Mouse (Mus musculus) CH12.LX (cell line): ENCODE measurements at regions not wholly inside any gene's neighbourhood (a gene's known extent, or its start where the extent isn't known, plus 50 kb on each side); places are given as distances from the start of the nearest gene placed in this dataset.
A peak's percentile ranks its signal among the peaks of the same experiment; 100 is the strongest.

ENCODE experiments used
- DNase-seq: peaks from one replicate; pipeline ENCODE4 v3.0.0-alpha.2; 2013; ENCODE audit errors: extremely low read depth
- H3K27ac ChIP-seq: 2 replicates; pipeline ENCODE4 v1.5.1; 2012; ENCODE audit warnings: low read depth, mild to moderate bottlenecking, control low read depth, moderate library complexity; ENCODE audit not compliant: insufficient read depth
- H3K27me3 ChIP-seq: replicated peaks from 2 replicates; pipeline ENCODE3; 2012; ENCODE audit warnings: inconsistent platforms
- H3K36me3 ChIP-seq, 2 experiments: replicated peaks in 1 of 2; 2 replicates each; pipeline versions ENCODE3 to v1.6.1; 2012; ENCODE audit warnings: inconsistent platforms in 1 of 2, low read length in 1 of 2, mild to moderate bottlenecking in 1 of 2, mixed read lengths in 1 of 2, moderate library complexity in 1 of 2; ENCODE audit not compliant: control insufficient read depth in 1 of 2, insufficient read depth in 1 of 2
- H3K4me1 ChIP-seq, 2 experiments: 2 replicates each; pipeline ENCODE4 v1.6.1; 2012; ENCODE audit warnings: inconsistent platforms in 1 of 2, moderate library complexity in 1 of 2; ENCODE audit not compliant: insufficient read depth in 2 of 2, control insufficient read depth in 1 of 2
- H3K4me2 ChIP-seq: 2 replicates; pipeline ENCODE4 v1.6.1; 2012; ENCODE audit warnings: low read depth, mild to moderate bottlenecking, control low read depth; ENCODE audit not compliant: poor library complexity, insufficient read depth, severe bottlenecking
- H3K4me3 ChIP-seq, 3 experiments: fragments of 150-350 bp in 1 of 3; sonication (generic) in 1 of 3; replicated peaks in 1 of 3; 2 replicates each; pipeline versions ENCODE3 to v1.5.1; 2011 to 2012; ENCODE audit warnings: low read depth in 2 of 3, low read length in 2 of 3, mild to moderate bottlenecking in 2 of 3, moderate library complexity in 2 of 3, control low read depth in 1 of 3, improper control_type of control experiment in 1 of 3, inconsistent platforms in 1 of 3, mixed read lengths in 1 of 3; ENCODE audit not compliant: poor library complexity in 1 of 3
- H3K79me2 ChIP-seq: replicated peaks from 2 replicates; pipeline ENCODE4 v1.6.1; 2012; ENCODE audit warnings: mild to moderate bottlenecking, moderate library complexity; ENCODE audit not compliant: control insufficient read depth, poor library complexity, insufficient read depth, severe bottlenecking; ENCODE audit errors: extremely low read depth
- H3K9ac ChIP-seq: 2 replicates; pipeline ENCODE4 v1.6.1; 2012; ENCODE audit warnings: low read depth, mild to moderate bottlenecking, control low read depth, moderate library complexity; ENCODE audit not compliant: insufficient read depth
- H3K9me3 ChIP-seq: replicated peaks from 2 replicates; pipeline ENCODE3; 2012; ENCODE audit warnings: low read length, inconsistent platforms, mixed read lengths
- BHLHE40 ChIP-seq: IDR thresholded peaks from 2 replicates; pipeline ENCODE4 v1.6.1; 2011; ENCODE audit warnings: mild to moderate bottlenecking, low read depth, low read length, improper control_type of control experiment
- CHD1 ChIP-seq: IDR thresholded peaks from 2 replicates; pipeline ENCODE4 v1.6.1; 2012; ENCODE audit warnings: low read depth, low read length, improper control_type of control experiment, inconsistent platforms
- CHD2 ChIP-seq: IDR thresholded peaks from 2 replicates; pipeline ENCODE4 v1.6.1; 2011; ENCODE audit warnings: low read length, improper control_type of control experiment
- CTCF ChIP-seq, 2 experiments: IDR thresholded peaks in 1 of 2; conservative IDR thresholded peaks in 1 of 2; 2 replicates each; pipeline ENCODE4 v1.5.1; 2011 to 2012; ENCODE audit warnings: low read depth in 2 of 2, low read length in 2 of 2, improper control_type of control experiment in 1 of 2, inconsistent platforms in 1 of 2, mild to moderate bottlenecking in 1 of 2, moderate library complexity in 1 of 2
- E2F4 ChIP-seq: IDR thresholded peaks from 2 replicates; pipeline ENCODE4 v1.6.1; 2011; ENCODE audit warnings: low read depth, low read length, improper control_type of control experiment; ENCODE audit not compliant: insufficient replicate concordance
- ELF1 ChIP-seq: IDR thresholded peaks from 2 replicates; pipeline ENCODE4 v1.6.1; 2014; ENCODE audit warnings: low read depth, mild to moderate bottlenecking, inconsistent platforms, low read length, improper control_type of control experiment
- EP300 ChIP-seq: IDR thresholded peaks from 2 replicates; pipeline ENCODE4 v1.6.1; 2011; ENCODE audit warnings: low read length, improper control_type of control experiment
- HCFC1 ChIP-seq: IDR thresholded peaks from 2 replicates; pipeline ENCODE4 v1.6.1; 2012; ENCODE audit warnings: low read depth, mild to moderate bottlenecking, inconsistent platforms, low read length, improper control_type of control experiment
- IRF4 ChIP-seq: IDR thresholded peaks from 2 replicates; pipeline ENCODE4 v1.6.1; 2014; ENCODE audit warnings: low read depth, mild to moderate bottlenecking, inconsistent platforms, low read length, improper control_type of control experiment
- JUN ChIP-seq: IDR thresholded peaks from 2 replicates; pipeline ENCODE4 v1.6.1; 2011; ENCODE audit warnings: low read depth, mild to moderate bottlenecking, low read length, improper control_type of control experiment, moderate library complexity; ENCODE audit not compliant: insufficient read depth
- KAT2A ChIP-seq: IDR thresholded peaks from 2 replicates; pipeline ENCODE4 v1.6.1; 2012; ENCODE audit warnings: low read length, improper control_type of control experiment, inconsistent platforms; ENCODE audit not compliant: insufficient replicate concordance
- MAZ ChIP-seq: IDR thresholded peaks from 2 replicates; pipeline ENCODE4 v1.6.1; 2012; ENCODE audit warnings: low read depth, mild to moderate bottlenecking, inconsistent platforms, low read length, improper control_type of control experiment, moderate library complexity
- MEF2A ChIP-seq: IDR thresholded peaks from 2 replicates; pipeline ENCODE4 v1.6.1; 2014; ENCODE audit warnings: low read depth, mild to moderate bottlenecking, inconsistent platforms, low read length, improper control_type of control experiment, borderline replicate concordance
- NELFE ChIP-seq: IDR thresholded peaks from 2 replicates; pipeline ENCODE4 v1.6.1; 2011; ENCODE audit warnings: low read depth, low read length, improper control_type of control experiment
- POLR2A ChIP-seq: IDR thresholded peaks from 2 replicates; pipeline ENCODE4 v1.6.1; 2011; ENCODE audit warnings: low read depth, mild to moderate bottlenecking, improper control_type of control experiment, low read length
- POLR2AphosphoS2 ChIP-seq: IDR thresholded peaks from 2 replicates; pipeline ENCODE4 v1.6.1; 2011; ENCODE audit warnings: low read depth, low read length, improper control_type of control experiment
- SIN3A ChIP-seq: IDR thresholded peaks from 2 replicates; pipeline ENCODE4 v1.6.1; 2012; ENCODE audit warnings: low read length, improper control_type of control experiment, inconsistent platforms
- TBP ChIP-seq: conservative IDR thresholded peaks from 2 replicates; pipeline ENCODE4 v1.6.1; 2011; ENCODE audit warnings: low read depth, low read length, improper control_type of control experiment
- UBTF ChIP-seq: IDR thresholded peaks from 2 replicates; pipeline ENCODE4 v1.6.1; 2012; ENCODE audit warnings: low read depth, mild to moderate bottlenecking, inconsistent platforms, low read length, improper control_type of control experiment, moderate library complexity
- USF1 ChIP-seq: IDR thresholded peaks from 2 replicates; pipeline ENCODE4 v1.6.1; 2014; ENCODE audit warnings: low read depth, mild to moderate bottlenecking, inconsistent platforms, low read length, improper control_type of control experiment
- ZC3H11A ChIP-seq: IDR thresholded peaks from 2 replicates; pipeline ENCODE4 v1.6.1; 2012; ENCODE audit warnings: low read depth, mild to moderate bottlenecking, inconsistent platforms, low read length, improper control_type of control experiment
- ZKSCAN1 ChIP-seq: IDR thresholded peaks from 2 replicates; pipeline ENCODE4 v1.6.1; 2012; ENCODE audit warnings: low read depth, inconsistent platforms, low read length, improper control_type of control experiment, borderline replicate concordance
- ZMIZ1 ChIP-seq: IDR thresholded peaks from 2 replicates; pipeline ENCODE4 v1.6.1; 2012; ENCODE audit warnings: low read depth, mild to moderate bottlenecking, inconsistent platforms, low read length, improper control_type of control experiment
- dilution Hi-C: fragments of 300-500 bp; cut with MboI; formaldehyde crosslinking; loops from 2 replicates; pipeline ENCODE4 v1.14.3; 2020; ENCODE audit warnings: low sequenced_read_pairs; ENCODE audit not compliant: extremely low pct_unique_long_range_greater_than_20kb, extremely low pct_ligation_motif_present
- in situ Hi-C: fragments of 300-500 bp; cut with MboI; formaldehyde crosslinking; loops from 3 replicates; pipeline ENCODE4 v1.14.3; 2019; ENCODE audit warnings: low sequenced_read_pairs, low pct_ligation_motif_present, low pct_unique_long_range_greater_than_20kb, mixed read lengths

- TF ChIP-seq UBTF (no peak), EP300 (peak; percentile 58; the same call in 1 of the 2 replicates), POLR2A (no peak), JUN (no peak), KAT2A (no peak), E2F4 (no peak), IRF4 (peak; percentile 63; the same call in 1 of the 2 replicates), BHLHE40 (peak; percentile 47), USF1 (no peak), MEF2A (no peak), SIN3A (no peak), POLR2AphosphoS2 (no peak), CHD1 (no peak), ZMIZ1 (no peak), ELF1 (no peak), ZC3H11A (no peak)
- Histone ChIP-seq H3K4me2 (no peak overlapping the region), H3K4me1 (peaks cover 5 to 14% of the 10 kb centered on the region in 2 experiments; a peak in 3 of 4 replicates), H3K79me2 (no peaks in the 10 kb centered on the region), H3K9ac (no peak overlapping the region), H3K4me3 (no peak overlapping the region), H3K9me3 (no peaks in the 10 kb centered on the region), H3K36me3 (no peaks in the 10 kb centered on the region), H3K27ac (no peak overlapping the region), H3K27me3 (no peaks in the 10 kb centered on the region)
- peak; percentile 39 for DNase-seq
- dilution Hi-C loops, result no loop called here
- in situ Hi-C loops, result no loop called here
Observed at GRCm38 (mm10) chr12:12590753-12591291, 328.9 kb downstream of the Fam49a start.

- in situ Hi-C loops, result no loop called here
- Histone ChIP-seq H3K27ac (no peak overlapping the region), H3K79me2 (no peaks in the 10 kb centered on the region), H3K9ac (no peak overlapping the region), H3K27me3 (no peaks in the 10 kb centered on the region), H3K9me3 (no peaks in the 10 kb centered on the region), H3K4me1 (peaks cover 5 to 14% of the 10 kb centered on the region in 2 experiments; a peak in 3 of 4 replicates), H3K4me3 (no peak overlapping the region), H3K36me3 (no peaks in the 10 kb centered on the region), H3K4me2 (no peak overlapping the region)
- dilution Hi-C loops, result no loop called here
- no peak for DNase-seq
- TF ChIP-seq JUN (no peak), CTCF (conservative IDR thresholded peaks at IDR 0.05 in 1 of 2, IDR thresholded peaks at IDR 0.05 in 1 of 2; ENCODE audit: low read depth in 2 of 2, low read length in 2 of 2) (no peak), HCFC1 (no peak), TBP (no peak), MAZ (no peak), ZKSCAN1 (no peak), CHD2 (no peak), NELFE (no peak), POLR2AphosphoS2 (no peak), KAT2A (no peak), POLR2A (no peak), CHD1 (no peak), IRF4 (no peak)
Observed at GRCm38 (mm10) chr12:12588771-12589370, 326.9 kb downstream of the Fam49a start.
